Mouse (Mus musculus) testis, adult 2 months (tissue): ENCODE results near the gene Mdga1.

Source experiments
- CTCF ChIP-seq: fragments of 200-500 bp; IDR thresholded peaks from 2 replicates; pipeline ENCODE4 v1.5.1; 2012; ENCODE audit warnings: low read depth, mild to moderate bottlenecking, inconsistent platforms, low read length, moderate library complexity; ENCODE audit not compliant: control insufficient read depth, insufficient read depth, insufficient replicate concordance
- POLR2A ChIP-seq: fragments of 200-500 bp; IDR thresholded peaks from 2 replicates; pipeline ENCODE4 v1.6.1; 2012; ENCODE audit warnings: low read depth, mild to moderate bottlenecking, inconsistent platforms, low read length, moderate library complexity; ENCODE audit not compliant: control insufficient read depth

- TF ChIP-seq CTCF = no peak
- TF ChIP-seq POLR2A = no peak
These were observed 131.9 kb downstream of the Mdga1 start for GRCm38 (mm10) chr17:29838029-29838428.
